Mouse (Mus musculus) embryonic stem cell, embryonic (primary cell): ENCODE data around the gene Csnk2a1.

ENCODE experiments used
- CTCF ChIA-PET, 4 experiments: fragments of 300-600 bp in 2 of 4; fragments of 350-600 bp in 2 of 4; sonication (Branson Sonifier 250); formaldehyde crosslinking; loops; one replicate each; lab custom pipeline; 2022; ENCODE audit warnings: inconsistent platforms in 2 of 4; lab: Charles Lee
- POLR2A ChIA-PET, 4 experiments: fragments of 300-600 bp in 2 of 4; fragments of 350-600 bp in 2 of 4; sonication (Branson Sonifier 250); formaldehyde crosslinking; loops; one replicate each; lab custom pipeline; 2022; ENCODE audit warnings: antibody characterized with exemption in 4 of 4, inconsistent platforms in 1 of 4; lab: Charles Lee

Csnk2a1 gene

GRCm38 (mm10) chr2:152326654-152327053 lies 100.0 kb downstream of the Csnk2a1 start:
- ChIA-PET POLR2A (interaction anchor here in 1 of 4 experiments (1.1 to 3.1 kb wide), 2 partner anchors 17 to 65 kb away, joined by 3 to 11 read pairs; partner anchors contain the start of gene Trib3), CTCF (interaction anchor here in 1 of 4 experiments (1.1 to 1.4 kb wide), 2 partner anchors 17 to 278 kb away, joined by 3 read pairs; partner anchors contain the start of genes Defb36 and Trib3)

GRCm38 (mm10) chr2:152327980-152328379 lies 101.3 kb downstream of the Csnk2a1 start:
- ChIA-PET POLR2A (interaction anchor here in 3 of 4 experiments (0.6 to 8.8 kb wide), 8 partner anchors 10 to 139 kb away, joined by 3 to 197 read pairs (median 4); partner anchors contain the start of gene Trib3 (in 2 of the 3)), CTCF (interaction anchor here in 1 of 4 experiments (0.7 to 0.9 kb wide), 2 partner anchors 16 to 38 kb away, joined by 3 read pairs; partner anchors contain the start of gene Trib3)

- ChIA-PET POLR2A (interaction anchor here in 3 of 4 experiments (0.6 to 8.8 kb wide), 20 partner anchors 8 to 392 kb away, joined by 3 to 197 read pairs (median 11); partner anchors contain the start of genes Trib3 (in 3 of the 3) and Tbc1d20 (in 2 of the 3)), CTCF (no interaction called here)
These were observed 104.3 kb downstream of the Csnk2a1 start for GRCm38 (mm10) chr2:152330858-152331423.
